Mouse (Mus musculus): ENCODE data around the gene Vgll4.

DNA sequence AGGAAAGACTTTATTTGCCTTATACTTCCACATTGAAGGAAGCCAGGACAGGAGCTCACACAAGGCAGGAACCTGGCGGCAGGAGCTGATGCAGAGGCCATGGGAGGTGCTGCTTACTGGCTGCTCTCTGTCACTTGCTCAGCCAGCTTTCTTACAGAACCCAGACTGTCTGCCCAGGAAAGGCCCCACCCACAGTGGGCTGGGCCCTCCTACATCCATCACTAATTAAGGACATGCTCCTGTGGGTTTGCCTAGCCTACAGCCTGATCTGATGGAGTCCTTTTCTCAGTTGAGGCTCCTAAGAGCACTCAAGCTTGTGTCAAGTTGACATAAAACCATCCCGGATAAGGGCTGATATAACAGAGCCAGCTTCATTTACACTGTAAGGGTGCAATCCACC lies 115.4 kb downstream of the Vgll4 start:
- no peak for TF ChIP-seq CTCF (IDR thresholded peaks at IDR 0.05; ENCODE audit: extremely low read depth, insufficient read depth, low read length)
- no peak for TF ChIP-seq POLR2A (IDR thresholded peaks at IDR 0.05; ENCODE audit: extremely low read depth, insufficient read depth, low read length)

Data from cortical plate, adult 2 months (tissue).